Comparison of ENCODE assay signal across 9 mouse cellular contexts in the genomic region with DNA sequence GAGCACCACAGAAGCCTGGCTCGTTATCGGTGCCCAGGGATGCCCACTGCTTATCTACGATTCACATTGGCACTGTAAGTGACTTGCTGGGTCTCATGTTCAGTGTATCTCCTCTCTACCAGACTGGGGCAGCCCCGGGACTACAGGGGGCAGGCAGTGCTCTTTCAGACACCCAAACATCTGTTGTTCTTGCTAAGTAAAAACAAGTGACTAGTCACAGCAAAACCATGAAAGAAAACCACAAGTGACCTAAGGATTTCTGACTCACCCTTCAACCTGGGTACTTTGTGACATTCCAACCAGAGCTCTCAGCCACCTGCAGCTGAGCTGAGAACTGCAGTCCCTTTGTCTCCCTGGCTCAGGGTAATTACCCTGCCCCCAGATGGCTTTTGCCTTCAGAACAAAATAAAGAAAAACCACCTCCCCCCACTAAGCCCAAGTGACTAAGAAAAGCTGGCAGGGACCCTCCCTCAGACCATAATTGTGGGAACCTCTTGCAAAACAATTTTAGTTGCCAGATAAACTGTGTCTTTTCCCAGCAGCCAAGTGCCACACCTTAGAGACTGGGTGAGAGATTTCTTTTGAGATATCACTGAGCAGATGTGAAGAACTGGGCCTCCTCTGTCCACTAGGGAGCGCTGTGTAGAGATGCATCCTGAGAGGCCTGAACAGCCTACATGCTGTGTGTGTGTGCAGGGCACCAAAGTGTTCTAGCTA. TPM values are rescaled to one million over a fixed set of nuclear protein-coding genes. Genes with fewer than 3 reads are reported as not detected.
DNase-seq lines count a peak whose midpoint lies in the region; ATAC-seq and TF ChIP-seq lines count a peak whose summit lies in the region.
"Had no signal": no experiment of that assay in that cellular context is flagged by ENCODE, and none has a peak within 500 bp of the region (broad histone marks: within the 10 kb centered on the region; RNA-seq: fewer than 3 reads in every experiment).

No protein-coding gene starts in this region.

- no peak overlapping the region for H3K9ac ChIP-seq in kidney, postnatal 0 days (ENCODE audit: low read depth, low read length)
- no peak overlapping the region for H3K9ac ChIP-seq in kidney, embryonic 15.5 days
- no peak overlapping the region for H3K9ac ChIP-seq in forebrain, postnatal 0 days
- no peak overlapping the region for H3K9ac ChIP-seq in liver, postnatal 0 days (replicated peaks)

- no peaks in the 10 kb centered on the region for H3K36me3 ChIP-seq in kidney, postnatal 0 days (ENCODE audit: insufficient read depth, low read length)
- H3K36me3 ChIP-seq in kidney, embryonic 15.5 days = no peaks in the 10 kb centered on the region
- no peaks in the 10 kb centered on the region for H3K36me3 ChIP-seq in E14TG2a.4 (ENCODE audit: insufficient read depth, low read length)
- no peaks in the 10 kb centered on the region for H3K36me3 ChIP-seq in forebrain, postnatal 0 days (ENCODE audit: insufficient read depth)
- H3K36me3 ChIP-seq in liver, postnatal 0 days (replicated peaks; ENCODE audit: insufficient read depth, low read length) = no peaks in the 10 kb centered on the region
- H3K36me3 ChIP-seq in spleen, adult 2 months (ENCODE audit: control insufficient read depth, insufficient read depth, low read length) = no peaks in the 10 kb centered on the region

- WGBS in kidney, postnatal 0 days = 53% methylated on average over 5 of the region's 5 CpGs
- 52% methylated on average over 5 of the region's 5 CpGs for WGBS in kidney, embryonic 15.5 days
- WGBS in forebrain, postnatal 0 days = 33% methylated on average over 5 of the region's 5 CpGs
- WGBS in liver, postnatal 0 days (ENCODE audit: insufficient replicate concordance) = 40% methylated on average over 5 of the region's 5 CpGs
- WGBS in spleen, adult 2 months = 53% methylated on average over 5 of the region's 5 CpGs

- TF ChIP-seq POLR2A in spleen, adult 2 months (IDR thresholded peaks at IDR 0.05; ENCODE audit: low read depth, low read length) = no peak

- no peaks in the 10 kb centered on the region for H3K4me1 ChIP-seq in kidney, postnatal 0 days (replicated peaks; ENCODE audit: insufficient read depth, low read length)
- peaks cover 7% of the 10 kb centered on the region for H3K4me1 ChIP-seq in kidney, embryonic 15.5 days
- peaks cover 13% of the 10 kb centered on the region; the same call in 1 of the 2 replicates for H3K4me1 ChIP-seq in E14TG2a.4 (replicated peaks; ENCODE audit: low read depth, low read length)
- no peaks in the 10 kb centered on the region for H3K4me1 ChIP-seq in forebrain, postnatal 0 days (ENCODE audit: insufficient read depth)
- no peaks in the 10 kb centered on the region for H3K4me1 ChIP-seq in liver, postnatal 0 days (ENCODE audit: insufficient read depth)
- no peaks in the 10 kb centered on the region for H3K4me1 ChIP-seq in spleen, adult 2 months (ENCODE audit: control insufficient read depth, insufficient read depth, insufficient read length)

- no peak overlapping the region for H3K4me3 ChIP-seq in kidney, postnatal 0 days (replicated peaks; ENCODE audit: low read depth, low read length)
- H3K4me3 ChIP-seq in kidney, embryonic 15.5 days (replicated peaks) = no peak overlapping the region
- no peak overlapping the region for H3K4me3 ChIP-seq in E14TG2a.4 (replicated peaks; ENCODE audit: low read length)
- no peak overlapping the region for H3K4me3 ChIP-seq in forebrain, postnatal 0 days (ENCODE audit: low read depth, low read length)
- H3K4me3 ChIP-seq in liver, postnatal 0 days (ENCODE audit: low read depth, low read length) = no peak overlapping the region
- H3K4me3 ChIP-seq in spleen, adult 2 months (ENCODE audit: extremely low read depth, insufficient read depth, insufficient read length) = no peak overlapping the region

- no peaks in the 10 kb centered on the region for H3K9me3 ChIP-seq in kidney, postnatal 0 days (replicated peaks; ENCODE audit: low read length)
- no peaks in the 10 kb centered on the region for H3K9me3 ChIP-seq in kidney, embryonic 15.5 days (replicated peaks)
- H3K9me3 ChIP-seq in E14TG2a.4 (ENCODE audit: low read length) = no peaks in the 10 kb centered on the region
- H3K9me3 ChIP-seq in forebrain, postnatal 0 days (ENCODE audit: low read length) = no peaks in the 10 kb centered on the region
- H3K9me3 ChIP-seq in liver, postnatal 0 days (ENCODE audit: low read length) = no peaks in the 10 kb centered on the region

- no peak overlapping the region for H3K27ac ChIP-seq in kidney, postnatal 0 days
- no peak overlapping the region for H3K27ac ChIP-seq in kidney, embryonic 15.5 days
- H3K27ac ChIP-seq in forebrain, postnatal 0 days (ENCODE audit: low read depth, low read length) = no peak overlapping the region
- H3K27ac ChIP-seq in liver, postnatal 0 days (ENCODE audit: low read depth) = no peak overlapping the region
- H3K27ac ChIP-seq in spleen, adult 2 months (ENCODE audit: insufficient read depth, low read length) = no peak overlapping the region

- peak; percentile 88 for TF ChIP-seq EP300 in liver, postnatal 0 days (IDR thresholded peaks at IDR 0.05; ENCODE audit: low read depth)

- no peaks in the 10 kb centered on the region for H3K27me3 ChIP-seq in kidney, postnatal 0 days (ENCODE audit: insufficient read depth, low read length)
- no peaks in the 10 kb centered on the region for H3K27me3 ChIP-seq in kidney, embryonic 15.5 days
- no peaks in the 10 kb centered on the region for H3K27me3 ChIP-seq in E14TG2a.4 (ENCODE audit: insufficient read depth, low read length)
- no peaks in the 10 kb centered on the region for H3K27me3 ChIP-seq in forebrain, postnatal 0 days (ENCODE audit: insufficient read depth, low read length)
- no peaks in the 10 kb centered on the region for H3K27me3 ChIP-seq in liver, postnatal 0 days (ENCODE audit: insufficient read depth, low read length)
- no peaks in the 10 kb centered on the region for H3K27me3 ChIP-seq in spleen, adult 2 months (ENCODE audit: control insufficient read depth, insufficient read depth, low read length)

- DNase-seq in kidney, postnatal 0 days (ENCODE audit: low spot score) = peak; percentile 44
- DNase-seq in adrenal gland, postnatal 25 days = peak; percentile 16
- DNase-seq in forebrain, postnatal 0 days = peak; percentile 23
- DNase-seq in liver, postnatal 0 days = peak; percentile 53
- DNase-seq in spleen, adult 2 months (ENCODE audit: low read depth in 1 of 2, low spot score in 2 of 2) = peak in 1 of 2 experiments; percentile 5
- no peak for DNase-seq in cerebellum, postnatal 36 days

- ATAC-seq in kidney, postnatal 0 days (replicated peaks; ENCODE audit: low FRiP score, low read depth) = no peak
- no peak for ATAC-seq in kidney, embryonic 15.5 days (replicated peaks; ENCODE audit: low FRiP score)
- ATAC-seq in forebrain, postnatal 0 days = 0 out of 2 replicates have a peak, but pooled peaks have one; percentile 12
- ATAC-seq in liver, postnatal 0 days = peak; percentile 88

- peak; percentile 66 for TF ChIP-seq CTCF in kidney, postnatal 0 days (IDR thresholded peaks at IDR 0.05; ENCODE audit: low read depth)
- TF ChIP-seq CTCF in E14TG2a.4 (conservative IDR thresholded peaks at IDR 0.05; ENCODE audit: low read length) = peak; percentile 80
- TF ChIP-seq CTCF in forebrain, postnatal 0 days (IDR thresholded peaks at IDR 0.05; ENCODE audit: low read depth) = peak; percentile 55
- TF ChIP-seq CTCF in liver, postnatal 0 days (IDR thresholded peaks at IDR 0.05; ENCODE audit: low read depth) = peak; percentile 74
- TF ChIP-seq CTCF in spleen, adult 2 months (IDR thresholded peaks at IDR 0.05; ENCODE audit: extremely low read depth, insufficient read depth, insufficient read length, insufficient replicate concordance) = peak; percentile 26; the same call in 1 of the 2 replicates

- H3K4me2 ChIP-seq in kidney, postnatal 0 days (ENCODE audit: low read length) = no peak overlapping the region
- no peak overlapping the region for H3K4me2 ChIP-seq in kidney, embryonic 15.5 days
- H3K4me2 ChIP-seq in forebrain, postnatal 0 days (ENCODE audit: low read depth) = no peak overlapping the region
- H3K4me2 ChIP-seq in liver, postnatal 0 days (ENCODE audit: low read depth, low read length) = no peak overlapping the region

RNA-seq across cellular contexts. Expression of a gene that starts 46.4 kb away (rescaled TPM):
- polyA plus RNA-seq in kidney, postnatal 0 days (2015; fragmentation: Nextera tagmentation; extraction: Ambion mirVana) = not detected in 2 replicates
- not detected in 2 replicates for polyA plus RNA-seq in kidney, embryonic 15.5 days (2015; fragmentation: Nextera tagmentation; extraction: Ambion mirVana)
- total RNA-seq in adrenal gland, postnatal 25 days (2021) = not detected in 2 replicates
- total RNA-seq in forebrain, postnatal 0 days (2014; rRNA removed) = not detected in 2 replicates
- polyA plus RNA-seq in forebrain, postnatal 0 days (2015; fragmentation: Nextera tagmentation; extraction: Ambion mirVana) = not detected in 2 replicates
- polyA plus RNA-seq in liver, postnatal 0 days (2015; fragmentation: Nextera tagmentation; extraction: Ambion mirVana) = not detected in 2 replicates
- polyA plus RNA-seq in spleen, adult 2 months (2012; rRNA removed) = not detected in 2 replicates
- total RNA-seq: heart, postnatal 10 days had no signal

Comparison
In these comparisons a context has a peak if more than half of its experiments do, and no peak if none do; other contexts are left out.
1. ATAC-seq: peak in forebrain, postnatal 0 days (single experiment) and liver, postnatal 0 days (single experiment); none in kidney, postnatal 0 days (single experiment) and kidney, embryonic 15.5 days (single experiment).
2. DNase-seq: peak in kidney, postnatal 0 days (single experiment), adrenal gland, postnatal 25 days (single experiment), forebrain, postnatal 0 days (single experiment) and liver, postnatal 0 days (single experiment); none in cerebellum, postnatal 36 days (0 of 2).
3. CTCF ChIP-seq: peak in every context shown above with its lines; median percentile 80 in E14TG2a.4; 74 in liver, postnatal 0 days; 66 in kidney, postnatal 0 days; 55 in forebrain, postnatal 0 days; 26 in spleen, adult 2 months.